Mouse (Mus musculus): Measurements from ENCODE around the gene Hoxa1. TPM values are rescaled to one million over a fixed set of nuclear protein-coding genes. Genes with fewer than 3 reads are reported as not detected.

Gene Hoxa1
- polyA plus RNA-seq, 1 experiment from 2014 or later: not detected

- no peaks in the 10 kb centered on the region for H3K9me3 ChIP-seq (replicated peaks; ENCODE audit: control insufficient read depth, low read length)
- no peak overlapping the region for H3K9ac ChIP-seq (ENCODE audit: low read length)
- peaks cover 96% of the 10 kb centered on the region for H3K27me3 ChIP-seq (replicated peaks; ENCODE audit: control insufficient read depth, insufficient read depth, low read length)
- H3K36me3 ChIP-seq (ENCODE audit: control insufficient read depth, insufficient read depth, low read length): no peaks in the 10 kb centered on the region
- ATAC-seq (no peak), DNase-seq (ENCODE audit: low spot score) (no peak)
- under 1% methylated on average over 40 of the region's 40 CpGs for WGBS
- no peak overlapping the region for H3K4me2 ChIP-seq (ENCODE audit: low read length)
- H3K4me3 ChIP-seq (ENCODE audit: low read depth, low read length): no peak overlapping the region
- no peaks in the 10 kb centered on the region for H3K4me1 ChIP-seq (ENCODE audit: control insufficient read depth, insufficient read depth, low read length)
- no peak overlapping the region for H3K27ac ChIP-seq (ENCODE audit: low read depth, low read length)
These were observed 12.2 kb upstream of the Hoxa1 start for GRCm38 (mm10) chr6:52170166-52170897.

- H3K27me3 ChIP-seq (replicated peaks; ENCODE audit: control insufficient read depth, insufficient read depth, low read length): peaks cover 96% of the 10 kb centered on the region
- ATAC-seq (no peak), DNase-seq (ENCODE audit: low spot score) (no peak)
- no peaks in the 10 kb centered on the region for H3K4me1 ChIP-seq (ENCODE audit: control insufficient read depth, insufficient read depth, low read length)
- WGBS: 3% methylated on average over 16 of the region's 16 CpGs
- H3K9ac ChIP-seq (ENCODE audit: low read length): no peak overlapping the region
- H3K4me3 ChIP-seq (ENCODE audit: low read depth, low read length): no peak overlapping the region
- H3K9me3 ChIP-seq (replicated peaks; ENCODE audit: control insufficient read depth, low read length): no peaks in the 10 kb centered on the region
- no peak overlapping the region for H3K4me2 ChIP-seq (ENCODE audit: low read length)
- no peaks in the 10 kb centered on the region for H3K36me3 ChIP-seq (ENCODE audit: control insufficient read depth, insufficient read depth, low read length)
- H3K27ac ChIP-seq (ENCODE audit: low read depth, low read length): no peak overlapping the region
These were observed 11.5 kb upstream of the Hoxa1 start for GRCm38 (mm10) chr6:52169499-52170165.

- Histone ChIP-seq H3K4me1 (ENCODE audit: control insufficient read depth, insufficient read depth, low read length) (no peaks in the 10 kb centered on the region), H3K27ac (ENCODE audit: low read depth, low read length) (no peak overlapping the region), H3K4me2 (ENCODE audit: low read length) (no peak overlapping the region), H3K4me3 (ENCODE audit: low read depth, low read length) (no peak overlapping the region), H3K9me3 (replicated peaks; ENCODE audit: control insufficient read depth, low read length) (no peaks in the 10 kb centered on the region), H3K36me3 (ENCODE audit: control insufficient read depth, insufficient read depth, low read length) (no peaks in the 10 kb centered on the region), H3K27me3 (replicated peaks; ENCODE audit: control insufficient read depth, insufficient read depth, low read length) (peaks cover 96% of the 10 kb centered on the region), H3K9ac (ENCODE audit: low read length) (no peak overlapping the region)
- DNase-seq (ENCODE audit: low spot score) (peak; percentile 49), ATAC-seq (no peak)
- WGBS: 1% methylated on average over 42 of the region's 42 CpGs
These were observed 10.3 kb upstream of the Hoxa1 start for GRCm38 (mm10) chr6:52168191-52169055.

- under 1% methylated on average over 14 of the region's 14 CpGs for WGBS
- ATAC-seq (no peak), DNase-seq (ENCODE audit: low spot score) (no peak)
- Histone ChIP-seq H3K36me3 (ENCODE audit: control insufficient read depth, insufficient read depth, low read length) (no peaks in the 10 kb centered on the region), H3K4me3 (ENCODE audit: low read depth, low read length) (no peak overlapping the region), H3K27me3 (replicated peaks; ENCODE audit: control insufficient read depth, insufficient read depth, low read length) (peaks cover 96% of the 10 kb centered on the region), H3K4me2 (ENCODE audit: low read length) (no peak overlapping the region), H3K27ac (ENCODE audit: low read depth, low read length) (no peak overlapping the region), H3K9me3 (replicated peaks; ENCODE audit: control insufficient read depth, low read length) (no peaks in the 10 kb centered on the region), H3K4me1 (ENCODE audit: control insufficient read depth, insufficient read depth, low read length) (no peaks in the 10 kb centered on the region), H3K9ac (ENCODE audit: low read length) (no peak overlapping the region)
These were observed 9.6 kb upstream of the Hoxa1 start for GRCm38 (mm10) chr6:52167736-52168161.

- no peak overlapping the region for H3K4me2 ChIP-seq (ENCODE audit: low read length)
- no peak overlapping the region for H3K9ac ChIP-seq (ENCODE audit: low read length)
- no peaks in the 10 kb centered on the region for H3K9me3 ChIP-seq (replicated peaks; ENCODE audit: control insufficient read depth, low read length)
- H3K27ac ChIP-seq (ENCODE audit: low read depth, low read length): no peak overlapping the region
- no peaks in the 10 kb centered on the region for H3K4me1 ChIP-seq (ENCODE audit: control insufficient read depth, insufficient read depth, low read length)
- DNase-seq (ENCODE audit: low spot score) (no peak), ATAC-seq (no peak)
- WGBS: 3% methylated on average over 1 of the region's 1 CpGs
- H3K36me3 ChIP-seq (ENCODE audit: control insufficient read depth, insufficient read depth, low read length): no peaks in the 10 kb centered on the region
- no peak overlapping the region for H3K4me3 ChIP-seq (ENCODE audit: low read depth, low read length)
- peaks cover 95% of the 10 kb centered on the region for H3K27me3 ChIP-seq (replicated peaks; ENCODE audit: control insufficient read depth, insufficient read depth, low read length)
These were observed 9.1 kb upstream of the Hoxa1 start for GRCm38 (mm10) chr6:52167176-52167575.

GRCm38 (mm10) chr6:52166431-52167077 is 8.4 kb upstream of the Hoxa1 start:
- no peaks in the 10 kb centered on the region for H3K4me1 ChIP-seq (ENCODE audit: control insufficient read depth, insufficient read depth, low read length)
- DNase-seq (ENCODE audit: low spot score) (no peak), ATAC-seq (no peak)
- H3K4me3 ChIP-seq (ENCODE audit: low read depth, low read length): no peak overlapping the region
- no peak overlapping the region for H3K27ac ChIP-seq (ENCODE audit: low read depth, low read length)
- 3% methylated on average over 4 of the region's 4 CpGs for WGBS
- no peaks in the 10 kb centered on the region for H3K36me3 ChIP-seq (ENCODE audit: control insufficient read depth, insufficient read depth, low read length)
- no peak overlapping the region for H3K4me2 ChIP-seq (ENCODE audit: low read length)
- H3K9me3 ChIP-seq (replicated peaks; ENCODE audit: control insufficient read depth, low read length): no peaks in the 10 kb centered on the region
- no peak overlapping the region for H3K9ac ChIP-seq (ENCODE audit: low read length)
- H3K27me3 ChIP-seq (replicated peaks; ENCODE audit: control insufficient read depth, insufficient read depth, low read length): peaks cover 95% of the 10 kb centered on the region

GRCm38 (mm10) chr6:52165441-52166370 is 7.6 kb upstream of the Hoxa1 start:
- Histone ChIP-seq H3K9me3 (replicated peaks; ENCODE audit: control insufficient read depth, low read length) (no peaks in the 10 kb centered on the region), H3K4me2 (ENCODE audit: low read length) (no peak overlapping the region), H3K36me3 (ENCODE audit: control insufficient read depth, insufficient read depth, low read length) (no peaks in the 10 kb centered on the region), H3K27me3 (replicated peaks; ENCODE audit: control insufficient read depth, insufficient read depth, low read length) (peaks cover 92% of the 10 kb centered on the region), H3K27ac (ENCODE audit: low read depth, low read length) (no peak overlapping the region), H3K4me3 (ENCODE audit: low read depth, low read length) (no peak overlapping the region), H3K9ac (ENCODE audit: low read length) (no peak overlapping the region), H3K4me1 (ENCODE audit: control insufficient read depth, insufficient read depth, low read length) (no peaks in the 10 kb centered on the region)
- no peak for ATAC-seq
- no peak for DNase-seq (ENCODE audit: low spot score)
- under 1% methylated on average over 28 of the region's 28 CpGs for WGBS

All from forebrain, embryonic 14.5 days (tissue).